Mouse (Mus musculus) liver, adult 10 weeks (tissue): ENCODE data around the gene Cdkl3. TPM values are rescaled to one million over a fixed set of nuclear protein-coding genes. Genes with fewer than 3 reads are reported as not detected.

Experiments used
- polyA plus RNA-seq: library from polyadenylated mRNA; stranded (reverse); fragments of 350-450 nt; fragmentation: Illumina TruSeq; extraction: RNeasy Lipid Tissue Mini Kit (QIAGEN cat#74804); gene quantifications from one replicate; pipeline ENCODE4 v1.2.3, GENCODE M21; 2014; ENCODE audit warnings: low read depth, low replicate concordance

Gene Cdkl3
- 0.90 TPM for polyA plus RNA-seq

DNA sequence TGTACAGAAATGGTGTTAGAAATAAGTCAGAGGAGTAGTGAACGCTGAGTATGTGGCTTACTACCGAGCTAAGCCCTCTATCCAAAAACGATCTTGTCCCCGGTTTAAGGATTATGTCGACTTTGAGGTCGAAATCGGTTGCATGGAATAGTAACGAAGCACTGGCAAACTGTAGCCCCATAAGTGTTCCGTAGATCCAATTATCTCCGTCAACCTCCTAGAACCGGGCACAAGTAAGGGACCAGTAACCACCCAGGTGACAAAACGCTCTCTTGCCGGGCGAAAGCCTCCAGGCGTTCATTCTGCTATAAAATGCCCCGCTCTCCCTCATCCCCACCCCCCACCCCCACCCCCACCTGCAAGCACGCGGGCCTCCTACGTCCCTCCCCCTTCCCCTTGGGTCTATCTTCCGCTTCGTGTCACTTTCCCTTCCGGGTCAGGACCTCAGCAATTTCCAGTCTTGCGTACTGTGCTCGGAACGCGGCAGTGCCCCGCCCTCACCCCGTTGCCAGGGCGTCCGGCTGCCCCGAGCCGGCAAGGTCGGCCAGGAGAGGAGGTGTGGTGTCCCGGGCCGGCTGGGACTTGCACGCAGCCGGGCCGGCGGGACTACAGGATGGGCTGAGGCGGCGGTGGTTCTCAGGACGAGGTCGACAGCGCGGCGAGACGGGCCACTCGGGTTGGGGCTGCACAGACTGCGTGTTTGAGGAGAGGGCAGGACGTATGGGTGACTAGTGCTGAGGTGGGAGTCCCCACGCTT, at the start of gene Cdkl3:
Cdkl3 (plus strand) TSS at position 450 of the 757 bp plus-strand sequence.

DNA sequence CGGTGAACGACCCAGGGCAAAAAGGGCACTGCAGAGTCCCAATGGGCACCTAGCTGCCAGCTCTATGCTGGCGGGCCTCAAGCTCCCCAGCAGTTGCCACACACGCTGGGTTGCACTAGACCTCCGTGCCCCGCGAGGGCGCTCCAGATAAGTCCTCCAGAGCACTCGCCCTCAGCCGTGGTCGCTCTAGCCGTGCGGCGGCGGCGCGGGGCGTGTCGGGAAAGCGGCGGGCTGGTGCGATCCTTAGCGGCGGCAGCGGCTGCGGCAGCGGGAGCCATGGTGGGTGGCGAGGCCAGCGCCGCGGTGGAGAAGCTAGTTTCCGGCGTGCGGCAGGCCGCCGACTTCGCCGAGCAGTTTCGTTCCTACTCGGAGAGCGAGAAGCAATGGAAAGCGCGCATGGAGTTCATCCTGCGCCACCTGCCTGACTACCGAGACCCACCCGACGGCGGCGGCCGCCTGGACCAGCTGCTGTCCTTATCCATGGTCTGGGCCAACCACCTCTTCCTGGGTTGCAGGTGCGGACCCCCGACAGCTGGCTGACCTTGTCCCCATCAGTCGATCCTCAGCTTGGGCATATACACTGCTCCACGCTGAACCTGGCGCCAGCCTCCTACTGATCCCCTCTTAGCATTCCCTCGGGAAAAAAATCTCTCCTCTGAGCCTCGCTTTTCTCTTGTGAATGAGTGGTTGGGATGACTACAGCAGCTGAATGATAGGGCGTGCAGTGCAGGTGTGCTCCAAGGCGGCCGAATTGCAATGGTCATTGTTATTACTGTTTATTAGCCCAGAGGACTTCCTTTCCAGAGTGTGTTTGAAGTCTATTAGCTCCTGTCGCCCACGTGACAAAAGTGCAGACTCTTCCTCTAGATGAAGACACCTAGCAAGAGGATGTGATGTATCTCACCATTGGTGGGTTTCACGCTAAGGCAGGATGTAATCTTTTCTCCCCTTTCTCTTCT, 36.3 kb upstream of the Cdkl3 start, which contains the start of gene Cdkn2aipnl:
Cdkn2aipnl (plus strand) TSS at position 219 of the 959 bp plus-strand sequence.

DNA sequence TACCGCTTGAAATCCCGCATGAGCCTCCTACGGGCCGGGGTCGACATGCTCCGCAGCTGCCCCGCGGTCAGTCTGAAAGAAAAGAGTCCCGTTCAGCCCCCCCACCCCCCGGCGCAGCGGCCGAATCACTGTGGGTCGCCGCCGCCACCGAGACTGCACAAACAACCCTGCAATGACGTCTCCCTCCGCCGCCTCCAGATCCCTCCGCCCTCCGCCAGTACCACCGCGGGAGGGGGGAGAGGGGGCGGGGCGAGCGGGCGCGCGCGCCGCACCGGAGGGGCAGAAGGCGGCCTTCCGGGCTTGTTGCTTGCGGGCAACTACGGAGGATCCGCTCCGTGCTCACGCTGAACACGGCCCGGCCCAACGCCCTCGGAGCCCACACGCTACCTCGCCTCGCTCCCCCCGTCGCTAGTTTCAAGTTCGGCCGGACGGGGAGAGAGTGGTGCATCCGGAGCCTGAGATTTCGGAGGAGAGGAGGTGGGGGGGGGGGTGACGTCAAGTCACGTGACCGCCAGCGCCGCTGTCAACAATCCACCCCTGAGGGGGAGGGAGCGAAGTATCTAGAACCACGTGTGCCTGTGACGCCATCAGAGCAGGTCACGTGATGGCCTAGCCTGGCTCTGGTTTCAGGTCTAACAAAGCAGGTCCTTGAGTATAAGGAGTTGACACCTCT, 3.6 kb upstream of the Cdkl3 start, which contains the start of gene Ube2b:
Ube2b (minus strand) TSS at position 473 of the 673 bp plus-strand sequence.

DNA sequence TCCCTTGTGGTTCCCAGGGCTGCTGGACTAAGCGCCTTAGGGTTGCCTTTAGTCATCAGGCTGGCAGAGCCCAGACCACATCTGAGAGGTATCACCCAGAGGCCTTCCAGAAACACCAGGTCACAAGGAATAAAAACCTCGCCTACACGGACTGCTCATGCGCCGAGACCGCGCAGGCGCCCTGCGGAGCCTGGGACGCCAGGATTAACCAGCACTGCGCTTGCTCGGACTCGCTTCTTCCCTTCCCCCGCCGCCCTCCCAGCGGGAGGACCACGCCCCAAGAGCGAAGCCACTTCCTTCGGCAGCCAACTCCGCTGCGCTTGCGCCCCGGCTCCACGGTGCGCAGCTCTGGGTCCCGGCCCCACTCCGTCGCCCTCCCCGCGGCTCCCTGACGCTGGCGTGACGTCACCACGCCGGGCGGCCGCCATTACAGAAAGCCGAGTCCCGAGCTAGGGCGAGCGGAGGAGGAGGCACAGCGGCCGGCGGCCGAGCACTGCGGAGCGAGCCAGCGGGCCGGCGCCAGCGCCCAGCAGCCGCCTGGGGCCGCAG, 94.5 kb downstream of the Cdkl3 start, which contains the start of gene Ppp2ca:
Ppp2ca (plus strand) TSS at position 284 of the 549 bp plus-strand sequence.

Other genes with a start within 250 kb of the Cdkl3 start
- gene Sec24a, start 240.6 kb upstream of the Cdkl3 start, polyA plus RNA-seq: 82.0 TPM
- gene Sar1b, start 240.5 kb upstream of the Cdkl3 start, polyA plus RNA-seq: 610 TPM
- gene Jade2, start 146.6 kb upstream of the Cdkl3 start, polyA plus RNA-seq: 2.0 TPM
- gene Cdkn2aipnl, start 36.6 kb upstream of the Cdkl3 start, polyA plus RNA-seq: 12.9 TPM
- gene Ube2b, start 3.5 kb upstream of the Cdkl3 start, polyA plus RNA-seq: 259 TPM
- 59.2 TPM for gene Ppp2ca, start 94.5 kb downstream of the Cdkl3 start, polyA plus RNA-seq
- not detected for gene Olfr1373, start 141.3 kb downstream of the Cdkl3 start, polyA plus RNA-seq
- not detected for gene Olfr1371, start 209.8 kb downstream of the Cdkl3 start, polyA plus RNA-seq
- gene Skp1a, start 227.8 kb downstream of the Cdkl3 start, polyA plus RNA-seq: 674 TPM